Mouse (Mus musculus) thymus, adult 2 months (tissue): ENCODE data around the gene Rem2. TPM values are rescaled to one million over a fixed set of nuclear protein-coding genes. Genes with fewer than 3 reads are reported as not detected.

Source experiments
- DNase-seq: peaks from one replicate; pipeline ENCODE4 v3.0.0; 2021
- H3K27ac ChIP-seq: fragments of 200-500 bp; 2 replicates; pipeline ENCODE4 v1.5.1; 2012; ENCODE audit warnings: low read length, control low read depth; ENCODE audit not compliant: control insufficient read depth, insufficient read depth
- H3K27me3 ChIP-seq: fragments of 200-500 bp; 2 replicates; pipeline ENCODE4 v1.6.1; 2012; ENCODE audit warnings: mild to moderate bottlenecking, low read length, moderate library complexity, mixed read lengths; ENCODE audit not compliant: control insufficient read depth, insufficient read depth
- H3K36me3 ChIP-seq: fragments of 200-500 bp; 2 replicates; pipeline ENCODE4 v1.6.1; 2012; ENCODE audit warnings: mild to moderate bottlenecking, low read length, moderate library complexity; ENCODE audit not compliant: control insufficient read depth, insufficient read depth
- H3K4me1 ChIP-seq: fragments of 200-500 bp; replicated peaks from 2 replicates; pipeline ENCODE4 v1.6.1; 2012; ENCODE audit warnings: low read length; ENCODE audit not compliant: control insufficient read depth, insufficient read depth
- H3K4me3 ChIP-seq: fragments of 200-500 bp; 2 replicates; pipeline ENCODE4 v1.5.1; 2012; ENCODE audit warnings: mild to moderate bottlenecking, low read length, control low read depth, moderate library complexity; ENCODE audit not compliant: control insufficient read depth, insufficient read depth
- CTCF ChIP-seq: fragments of 200-500 bp; IDR thresholded peaks from 2 replicates; pipeline ENCODE4 v1.5.1; 2012; ENCODE audit warnings: mild to moderate bottlenecking, control low read depth, low read length, moderate library complexity, borderline replicate concordance; ENCODE audit not compliant: control insufficient read depth, poor library complexity, insufficient read depth; ENCODE audit errors: extremely low read depth
- POLR2A ChIP-seq: fragments of 200-500 bp; IDR thresholded peaks from 2 replicates; pipeline ENCODE4 v1.6.1; 2012; ENCODE audit warnings: mild to moderate bottlenecking, low read length, control low read depth, moderate library complexity; ENCODE audit not compliant: control insufficient read depth, poor library complexity, insufficient read depth; ENCODE audit errors: extremely low read depth
- WGBS: fragments of 180-500 bp; shearing (Covaris S2); methylation state at CpG from one replicate; pipeline ENCODE4 v1.1.7; 2018; 5-methylcytosine and 5-hydroxymethylcytosine counted together
- polyA plus RNA-seq: library from polyadenylated mRNA; depleted of rRNA; stranded (reverse); fragments of >200 nt; gene quantifications from 2 replicates; pipeline ENCODE4 v1.2.3, GENCODE M21; 2012

Rem2 gene
- polyA plus RNA-seq, 1 experiment, result 1.00 TPM

DNA sequence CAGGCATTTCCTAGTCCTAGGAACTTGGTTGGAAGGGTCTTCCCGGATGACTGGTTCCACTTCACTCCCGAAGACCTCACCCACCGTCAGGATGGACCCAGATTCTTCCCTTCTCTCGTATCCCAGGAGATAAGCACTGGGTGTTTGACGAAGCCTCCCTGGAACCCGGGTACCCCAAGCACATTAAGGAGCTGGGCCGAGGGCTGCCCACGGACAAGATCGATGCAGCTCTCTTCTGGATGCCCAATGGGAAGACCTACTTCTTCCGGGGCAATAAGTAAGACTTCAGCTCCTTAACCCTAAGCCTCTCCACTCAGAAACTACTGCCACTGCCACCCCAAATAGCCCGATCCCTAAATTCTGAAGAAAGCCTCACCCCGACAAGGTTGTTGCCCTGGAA lies 36.7 kb upstream of the Rem2 start:
- WGBS, result 94% methylated on average over 12 of the region's 12 CpGs
- TF ChIP-seq POLR2A (no peak), CTCF (no peak)
- no peak overlapping the region for H3K27ac ChIP-seq
- H3K36me3 ChIP-seq, result no peaks in the 10 kb centered on the region
- H3K27me3 ChIP-seq, result no peaks in the 10 kb centered on the region
- H3K4me3 ChIP-seq, result no peak overlapping the region
- no peaks in the 10 kb centered on the region for H3K4me1 ChIP-seq
- DNase-seq, result no peak

DNA sequence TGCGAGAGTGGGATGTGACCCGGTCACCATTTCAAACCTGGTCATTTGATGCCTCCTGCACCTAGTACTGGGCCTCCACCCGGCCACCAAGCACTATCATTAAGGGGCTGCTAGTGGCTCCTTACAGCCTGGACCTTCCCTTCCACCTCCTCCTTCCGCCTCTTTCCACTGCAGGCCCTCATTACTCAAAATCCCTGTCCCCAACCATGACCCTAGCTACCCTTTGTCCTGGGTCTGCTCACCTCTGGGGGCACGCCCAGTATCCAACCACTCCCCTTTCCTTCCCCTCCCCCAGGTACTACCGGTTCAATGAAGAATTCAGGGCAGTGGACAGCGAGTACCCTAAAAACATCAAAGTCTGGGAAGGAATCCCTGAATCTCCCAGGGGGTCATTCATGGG lies 36.3 kb upstream of the Rem2 start:
- H3K27ac ChIP-seq, result no peak overlapping the region
- H3K36me3 ChIP-seq, result no peaks in the 10 kb centered on the region
- 97% methylated on average over 7 of the region's 7 CpGs for WGBS
- H3K4me1 ChIP-seq, result no peaks in the 10 kb centered on the region
- no peaks in the 10 kb centered on the region for H3K27me3 ChIP-seq
- no peak for TF ChIP-seq POLR2A
- TF ChIP-seq CTCF, result no peak
- no peak overlapping the region for H3K4me3 ChIP-seq
- DNase-seq, result no peak

DNA sequence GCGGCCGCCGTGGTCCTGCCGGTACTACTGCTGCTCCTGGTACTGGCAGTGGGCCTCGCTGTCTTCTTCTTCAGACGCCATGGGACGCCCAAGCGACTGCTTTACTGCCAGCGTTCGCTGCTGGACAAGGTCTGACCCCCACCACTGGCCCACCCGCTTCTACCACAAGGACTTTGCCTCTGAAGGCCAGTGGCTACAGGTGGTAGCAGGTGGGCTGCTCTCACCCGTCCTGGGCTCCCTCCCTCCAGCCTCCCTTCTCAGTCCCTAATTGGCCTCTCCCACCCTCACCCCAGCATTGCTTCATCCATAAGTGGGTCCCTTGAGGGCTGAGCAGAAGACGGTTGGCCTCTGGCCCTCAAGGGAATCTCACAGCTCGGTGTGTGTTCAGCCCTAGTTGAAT lies 35.4 kb upstream of the Rem2 start:
- no peak for DNase-seq
- Histone ChIP-seq H3K4me3 (no peak overlapping the region), H3K27ac (no peak overlapping the region), H3K27me3 (no peaks in the 10 kb centered on the region), H3K4me1 (no peaks in the 10 kb centered on the region), H3K36me3 (no peaks in the 10 kb centered on the region)
- TF ChIP-seq CTCF (no peak), POLR2A (no peak)
- WGBS, result 96% methylated on average over 14 of the region's 14 CpGs

DNA sequence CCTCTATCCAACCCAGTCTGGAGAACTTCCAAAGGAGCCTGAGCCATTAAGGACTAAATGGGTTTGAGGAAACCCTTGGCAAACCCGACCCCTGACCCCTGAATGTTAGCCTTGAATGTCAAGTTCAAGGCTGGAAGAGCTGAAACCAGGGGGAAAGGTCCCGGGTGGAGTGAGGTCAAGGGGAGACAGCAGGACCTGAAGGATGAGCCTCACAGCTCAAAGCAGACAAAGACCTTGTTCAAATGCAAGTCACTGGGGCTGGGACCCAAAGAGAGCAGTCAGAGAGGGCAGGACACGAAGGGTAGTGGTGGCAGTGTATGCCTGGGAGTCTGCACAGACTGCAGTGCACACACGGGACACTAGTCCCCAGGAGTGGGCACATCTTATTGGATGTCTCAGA lies 34.5 kb upstream of the Rem2 start:
- no peaks in the 10 kb centered on the region for H3K27me3 ChIP-seq
- H3K4me3 ChIP-seq, result no peak overlapping the region
- peaks cover 3% of the 10 kb centered on the region; the same call in 1 of the 2 replicates for H3K4me1 ChIP-seq
- TF ChIP-seq POLR2A, result no peak
- TF ChIP-seq CTCF, result no peak
- WGBS, result 92% methylated on average over 4 of the region's 4 CpGs
- no peak overlapping the region for H3K27ac ChIP-seq
- no peak for DNase-seq
- H3K36me3 ChIP-seq, result no peaks in the 10 kb centered on the region

DNA sequence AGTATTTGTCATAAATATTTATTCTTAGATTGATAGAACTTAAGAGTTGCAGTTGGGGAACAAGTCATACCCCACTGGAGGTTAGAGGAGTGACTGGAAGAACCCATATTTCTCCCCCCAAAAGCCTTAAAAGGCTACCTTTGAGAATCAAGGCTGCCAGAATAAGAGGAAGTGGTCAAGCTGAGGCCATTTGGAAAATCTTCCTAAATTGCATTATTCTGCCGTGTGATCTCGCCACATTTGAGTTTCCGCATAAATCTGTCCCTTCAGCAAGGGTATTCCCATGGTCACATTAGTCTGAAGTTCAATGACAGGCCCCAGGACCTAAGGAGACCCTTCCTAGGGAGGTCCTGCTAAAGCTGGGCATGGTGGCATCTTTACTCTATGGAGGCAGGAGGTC lies 33.4 kb upstream of the Rem2 start:
- 71% methylated on average over 3 of the region's 3 CpGs for WGBS
- Histone ChIP-seq H3K4me3 (no peak overlapping the region), H3K27ac (no peak overlapping the region), H3K4me1 (peaks cover 5% of the 10 kb centered on the region; the same call in 1 of the 2 replicates), H3K36me3 (no peaks in the 10 kb centered on the region), H3K27me3 (no peaks in the 10 kb centered on the region)
- TF ChIP-seq CTCF, result no peak
- TF ChIP-seq POLR2A, result no peak
- DNase-seq, result no peak

DNA sequence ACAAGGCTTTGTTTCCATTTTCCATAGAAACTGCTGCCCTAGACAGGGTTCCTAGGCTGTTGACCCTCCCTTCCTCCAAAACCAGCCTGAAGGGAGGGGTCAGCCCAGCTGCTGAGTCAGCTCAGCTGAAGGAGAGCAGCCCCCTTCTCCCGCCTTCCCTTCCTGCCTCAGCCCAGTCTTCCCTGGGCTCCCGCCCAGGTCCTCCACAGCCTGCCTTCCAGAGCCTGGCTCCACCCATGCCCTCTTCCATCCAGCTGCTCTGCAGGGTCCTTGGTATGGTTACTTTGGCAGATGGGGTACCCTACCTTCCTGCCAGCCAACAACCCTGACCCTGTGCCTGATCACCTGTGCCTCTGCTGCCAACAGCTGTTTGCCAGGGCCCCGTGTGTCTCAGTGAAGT lies 32.7 kb upstream of the Rem2 start:
- Histone ChIP-seq H3K27ac (no peak overlapping the region), H3K36me3 (no peaks in the 10 kb centered on the region), H3K27me3 (no peaks in the 10 kb centered on the region), H3K4me3 (no peak overlapping the region), H3K4me1 (peaks cover 8% of the 10 kb centered on the region)
- 70% methylated on average over 3 of the region's 3 CpGs for WGBS
- no peak for DNase-seq
- TF ChIP-seq POLR2A, result no peak
- no peak for TF ChIP-seq CTCF
